Mouse (Mus musculus) neural tube, embryonic 10.5 days (tissue): ENCODE data around the gene Smyd1.
A peak's percentile ranks its signal among the peaks of the same experiment; 100 is the strongest.
"Not testable (repeated sequence)": the region's sequence is repeated elsewhere in the genome, so short reads cannot be mapped to it uniquely, and the experiment has no call there.

Experiments
- DNase-seq: peaks from one replicate; pipeline ENCODE4 v3.0.0-alpha.2; 2017; ENCODE audit warnings: low spot score; ENCODE audit errors: extremely low spot score

Smyd1 gene

DNA sequence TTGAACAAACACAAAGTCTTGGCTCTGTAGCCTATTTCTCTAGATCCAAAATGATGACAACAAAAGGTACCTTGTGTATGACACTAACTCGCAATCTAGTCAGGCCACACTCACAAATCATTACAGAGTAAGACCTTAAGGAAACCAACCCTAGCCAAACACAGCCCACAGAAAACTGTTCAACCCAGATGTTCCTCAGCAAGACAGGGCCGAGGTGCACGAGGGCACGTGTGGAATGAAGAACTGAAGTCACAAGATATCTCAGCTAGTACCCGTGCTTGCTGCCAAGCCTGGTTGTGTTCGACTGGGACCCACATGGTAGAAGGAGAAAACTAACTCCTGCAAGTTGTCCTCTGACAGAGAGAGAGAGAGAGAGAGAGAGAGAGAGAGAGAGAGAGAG is 7.8 kb upstream of the Smyd1 start:
- DNase-seq: no peak

GRCm38 (mm10) chr6:71324816-71325215 is 2.8 kb upstream of the Smyd1 start:
- no peak for DNase-seq

- DNase-seq: no peak
Measured at GRCm38 (mm10) chr6:71322491-71322921, 473 bp upstream of the Smyd1 start, which contains the start of gene Cd8b1. Gene Cd8b1, plus strand, starts transcription at chr6:71322788.

DNA sequence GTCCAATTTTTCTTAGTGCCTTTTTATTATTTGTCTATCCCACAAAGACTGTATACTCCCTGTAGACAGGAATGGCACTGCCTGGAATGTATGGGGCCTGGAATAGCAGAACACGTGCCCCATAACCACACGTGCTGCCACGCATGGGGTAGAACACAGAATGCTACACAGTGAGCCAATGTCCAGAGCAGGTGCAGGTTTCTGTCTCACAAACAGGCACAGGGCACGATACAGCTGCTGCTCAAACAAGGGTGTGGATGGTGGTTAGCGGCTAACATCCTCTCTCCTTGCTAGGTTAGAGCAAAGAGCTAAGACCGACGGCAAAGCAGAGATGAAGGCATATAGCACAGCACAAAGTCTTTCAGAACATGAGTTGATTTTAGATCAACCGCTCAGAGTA is 14.5 kb downstream of the Smyd1 start:
- no peak for DNase-seq

DNA sequence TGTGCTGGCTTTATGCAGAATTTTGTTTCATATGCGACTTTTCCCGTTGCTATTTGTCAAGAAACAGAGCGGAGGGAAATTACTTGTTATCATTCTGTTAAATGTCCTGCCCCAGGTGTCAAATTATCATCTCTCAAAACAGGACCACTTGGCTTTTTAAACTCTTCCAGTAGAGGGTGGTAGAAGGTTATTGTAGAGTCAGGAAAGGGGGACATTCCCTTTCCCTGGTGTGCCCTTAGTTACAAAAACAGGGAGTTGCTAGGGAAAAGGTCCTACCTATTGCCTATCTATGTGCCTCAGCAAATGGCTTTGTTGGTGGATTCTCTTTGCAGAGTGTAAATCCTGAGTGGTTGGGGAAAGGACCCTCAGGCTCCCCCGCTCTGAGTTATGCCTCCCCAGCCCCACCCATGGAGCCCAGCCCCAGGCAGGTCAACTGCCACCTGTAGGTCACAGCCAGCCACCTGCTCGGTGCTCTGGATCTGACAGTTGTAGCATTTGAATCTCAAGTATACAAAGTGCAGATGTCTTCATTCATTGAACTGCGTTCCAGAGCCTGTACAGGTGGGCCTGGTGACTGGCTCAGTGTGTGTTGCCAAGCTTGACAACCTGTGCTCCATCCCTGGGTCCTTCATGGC is 19.8 kb downstream of the Smyd1 start:
- DNase-seq: no peak

DNA sequence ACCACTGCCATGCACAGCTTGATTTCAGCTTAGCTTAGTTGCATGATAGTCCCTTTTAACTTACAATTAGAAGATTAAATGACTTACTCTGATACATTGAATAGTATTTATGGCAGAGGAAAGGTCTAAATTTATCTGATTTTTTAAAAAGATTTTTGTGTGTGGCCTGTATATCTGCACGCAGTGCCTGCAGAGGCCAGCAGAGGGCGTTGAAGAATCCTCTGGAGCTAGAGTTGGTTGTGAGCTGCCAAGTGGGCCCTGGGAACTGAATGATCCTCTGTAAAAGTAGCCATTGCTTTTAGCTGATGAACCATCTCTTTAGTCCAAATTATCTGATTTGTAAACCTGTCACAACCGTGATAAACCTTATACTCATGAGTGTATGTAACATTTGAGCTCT is 23.3 kb downstream of the Smyd1 start:
- peak; percentile 48 for DNase-seq

GRCm38 (mm10) chr6:71298051-71298450 is 24.0 kb downstream of the Smyd1 start:
- no peak for DNase-seq

DNA sequence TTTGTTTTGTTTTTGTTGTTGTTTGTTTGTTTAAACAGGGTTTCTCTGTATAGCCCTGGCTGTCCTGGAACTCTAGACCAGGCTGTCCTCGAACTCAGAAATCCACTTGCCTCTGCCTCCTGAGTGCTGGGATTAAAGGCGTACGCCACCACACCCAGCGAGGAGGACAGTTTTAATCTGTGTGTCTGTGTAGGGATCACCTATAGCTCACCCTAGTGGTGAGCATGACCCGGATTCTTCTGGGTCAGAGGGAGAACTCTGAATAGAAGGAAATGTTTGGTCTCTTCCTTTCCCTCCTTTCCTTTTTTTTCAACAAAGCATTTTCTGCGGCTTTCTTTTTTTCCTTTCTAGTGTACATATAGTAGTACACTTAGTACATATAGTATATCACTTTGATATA is 26.7 kb downstream of the Smyd1 start:
- DNase-seq: no peak

DNA sequence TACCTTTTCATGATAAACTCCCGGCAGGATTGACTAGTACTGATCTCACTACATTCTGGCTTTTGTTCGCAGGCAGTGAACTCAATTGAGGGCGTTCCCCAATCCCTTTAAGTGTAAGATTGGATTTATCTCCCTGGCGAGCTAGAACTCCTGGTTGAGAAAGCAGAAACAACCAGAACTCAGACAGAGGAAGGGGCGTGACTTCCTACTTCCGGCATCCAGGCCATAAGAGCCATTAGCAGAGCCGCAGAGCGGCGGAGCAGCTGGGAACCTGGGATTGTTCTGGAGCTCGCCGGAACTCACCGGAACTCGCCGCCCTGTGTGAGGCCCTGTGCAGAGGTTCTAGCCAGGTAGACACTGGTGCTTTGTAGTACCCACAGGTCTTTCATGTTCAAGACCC is 28.5 kb downstream of the Smyd1 start:
- no peak for DNase-seq

- DNase-seq: no peak
Measured at GRCm38 (mm10) chr6:71279418-71279817, 42.6 kb downstream of the Smyd1 start.

DNA sequence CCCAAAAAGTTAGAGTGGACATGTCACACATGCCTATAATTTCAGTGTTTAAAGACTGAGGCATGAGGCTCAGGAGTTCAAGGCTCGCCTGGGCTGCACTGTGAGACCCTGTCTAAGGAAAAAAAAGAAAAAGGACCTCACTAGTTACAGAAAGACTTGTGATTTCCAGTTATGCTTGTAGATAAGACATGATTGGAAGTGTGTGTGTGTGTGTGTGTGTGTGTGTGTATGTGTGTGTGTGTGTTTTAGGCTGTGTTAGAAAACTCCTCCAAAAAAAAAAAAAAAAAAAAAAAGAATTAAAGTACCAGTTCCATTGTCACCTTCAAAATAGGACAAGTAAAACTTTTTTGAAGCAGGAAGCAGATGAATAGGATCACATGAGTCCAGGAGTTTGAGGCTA is 47.4 kb downstream of the Smyd1 start:
- no peak for DNase-seq

GRCm38 (mm10) chr6:71273715-71274114 is 48.3 kb downstream of the Smyd1 start:
- DNase-seq: no peak

GRCm38 (mm10) chr6:71272316-71272741 is 49.7 kb downstream of the Smyd1 start:
- DNase-seq: peak; percentile 44

DNA sequence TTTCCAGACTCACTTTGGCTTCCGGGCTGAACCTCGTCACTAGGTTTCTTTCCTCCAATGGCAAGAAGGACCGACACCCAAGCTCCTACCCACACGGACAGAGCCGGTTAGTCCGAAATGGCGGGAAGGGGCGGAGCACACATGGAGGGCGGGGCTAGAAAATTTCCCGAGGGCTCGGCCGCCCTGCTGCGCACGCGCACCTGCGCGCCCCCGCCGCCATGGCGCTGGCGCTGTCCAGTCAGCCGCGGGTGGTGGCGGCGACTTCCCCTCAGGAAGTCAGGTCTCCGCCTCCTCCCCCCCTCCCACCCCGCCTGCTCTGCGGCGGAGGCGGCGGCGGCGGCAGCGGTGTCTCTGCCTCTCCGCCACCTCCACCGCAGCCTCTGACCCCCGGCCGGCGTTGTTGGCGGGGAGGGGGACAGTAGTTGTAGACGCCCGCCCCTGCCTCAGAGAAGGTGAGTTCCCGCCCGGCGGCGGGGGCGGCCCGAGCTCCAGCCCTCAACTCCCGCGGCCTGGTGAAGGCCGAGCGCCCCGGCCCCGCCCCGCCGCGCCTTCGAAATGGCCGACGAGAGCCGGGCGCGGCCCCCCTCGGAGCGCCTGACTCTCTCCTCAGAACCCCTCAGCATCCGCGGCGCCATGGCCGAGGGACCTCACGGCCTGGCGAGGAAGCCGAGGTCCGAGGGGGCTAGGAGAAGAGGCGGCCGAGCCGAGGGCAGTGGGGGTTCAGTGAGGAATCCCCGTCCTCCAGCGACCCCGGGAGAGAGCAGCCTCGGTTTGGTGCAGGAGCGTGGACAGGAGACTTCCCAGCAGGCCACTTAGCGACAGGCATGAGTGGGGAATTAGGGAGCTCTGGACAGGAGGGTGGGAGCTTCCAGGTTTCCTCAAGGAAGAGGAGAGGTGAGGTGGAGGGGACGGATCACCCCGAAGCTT is 50.4 kb downstream of the Smyd1 start, which contains the start of gene Krcc1:
Gene Krcc1, plus strand, starts transcription at position 289 of the 927 bp plus-strand sequence.
- DNase-seq: peak; percentile 93

GRCm38 (mm10) chr6:71271057-71271388 is 51.0 kb downstream of the Smyd1 start:
- no peak for DNase-seq

- peak; percentile 45 for DNase-seq
Measured at GRCm38 (mm10) chr6:71270301-71271056, 51.6 kb downstream of the Smyd1 start.

GRCm38 (mm10) chr6:71269686-71270050 is 52.4 kb downstream of the Smyd1 start:
- not testable (repeated sequence) for DNase-seq

DNA sequence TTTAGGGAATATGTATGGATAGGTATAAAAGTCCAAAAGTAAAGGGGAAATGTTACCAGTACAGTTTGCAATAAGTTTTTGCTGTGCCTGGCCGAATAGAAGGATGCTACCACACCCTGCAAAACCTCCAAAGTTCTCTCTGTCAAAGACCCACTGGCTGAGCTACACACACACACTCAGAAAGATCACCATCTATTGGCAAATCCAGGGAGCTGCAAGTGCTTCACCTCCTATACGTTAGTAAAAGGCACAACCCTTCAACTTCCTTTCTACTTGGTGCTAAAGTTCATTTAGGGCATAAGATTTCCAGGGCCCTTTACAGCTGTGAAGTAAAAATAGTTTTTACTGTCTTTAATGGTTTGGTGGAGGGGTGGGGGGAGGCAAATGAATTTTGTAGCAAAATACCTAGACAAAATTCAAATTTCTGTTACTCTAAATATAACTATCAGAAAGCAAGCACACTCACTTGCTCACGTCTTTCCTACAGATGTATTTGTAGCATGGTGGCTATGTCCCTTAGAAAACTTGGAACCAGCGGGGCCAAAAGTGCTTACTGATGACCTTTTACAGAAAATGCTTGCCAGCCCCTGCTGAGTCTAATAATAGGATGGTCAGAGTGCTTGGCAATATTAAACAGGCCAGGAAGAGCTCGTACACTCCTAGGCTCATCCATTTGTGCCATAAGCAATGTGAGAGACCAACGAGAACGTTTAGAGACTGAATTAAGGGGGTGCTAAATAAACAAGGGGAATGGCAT is 52.9 kb downstream of the Smyd1 start:
- no peak for DNase-seq

DNA sequence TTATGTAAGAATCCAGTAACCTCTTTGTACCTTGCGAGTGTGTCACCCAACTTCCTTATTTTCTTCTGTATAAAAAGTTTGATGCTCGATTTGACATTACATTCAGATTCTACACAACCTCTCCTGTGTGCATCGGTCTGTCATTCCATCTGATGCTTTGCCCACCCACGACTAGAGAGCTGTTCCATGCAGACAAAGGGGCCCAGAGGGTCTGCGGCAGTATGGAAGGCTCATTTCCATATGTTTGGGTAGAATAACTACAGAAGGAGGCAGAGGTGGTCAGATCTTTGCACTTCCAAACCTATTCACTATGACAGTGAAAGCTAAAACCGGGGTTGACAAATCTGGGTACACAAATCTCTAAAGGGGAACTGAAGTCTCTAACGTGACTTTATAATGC is 54.4 kb downstream of the Smyd1 start:
- not testable (repeated sequence) for DNase-seq

- no peak for DNase-seq
Measured at GRCm38 (mm10) chr6:71262142-71262833, 59.7 kb downstream of the Smyd1 start.

DNA sequence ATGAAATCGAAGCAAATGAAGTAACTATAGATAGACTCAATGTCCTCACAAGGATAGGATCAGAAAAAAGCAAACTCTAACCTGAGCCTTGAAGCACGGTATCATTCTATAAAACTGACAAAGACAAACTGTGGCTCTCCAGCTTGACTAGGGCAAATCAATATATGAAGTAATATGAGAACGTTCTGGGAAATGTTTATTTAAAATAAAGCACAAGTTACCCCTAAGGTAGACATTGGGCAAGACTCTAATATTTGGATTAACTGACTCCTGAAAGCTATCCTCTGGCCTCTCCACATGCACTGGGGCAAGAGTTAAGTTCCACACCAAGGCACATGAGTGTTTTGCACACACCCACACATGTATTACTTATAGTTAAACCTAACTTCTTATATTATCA is 61.0 kb downstream of the Smyd1 start:
- DNase-seq: no peak
